Mouse (Mus musculus) liver, embryonic 14.5 days (tissue): ENCODE data around the gene Ube2r2.

Source experiments
- CTCF ChIP-seq: IDR thresholded peaks from 2 replicates; pipeline ENCODE4 v1.5.1; 2016; ENCODE audit warnings: antibody characterized with exemption, low read depth, control low read depth
- EP300 ChIP-seq: IDR thresholded peaks from 2 replicates; pipeline ENCODE4 v1.6.1; 2016; ENCODE audit warnings: antibody characterized with exemption, low read depth

DNA sequence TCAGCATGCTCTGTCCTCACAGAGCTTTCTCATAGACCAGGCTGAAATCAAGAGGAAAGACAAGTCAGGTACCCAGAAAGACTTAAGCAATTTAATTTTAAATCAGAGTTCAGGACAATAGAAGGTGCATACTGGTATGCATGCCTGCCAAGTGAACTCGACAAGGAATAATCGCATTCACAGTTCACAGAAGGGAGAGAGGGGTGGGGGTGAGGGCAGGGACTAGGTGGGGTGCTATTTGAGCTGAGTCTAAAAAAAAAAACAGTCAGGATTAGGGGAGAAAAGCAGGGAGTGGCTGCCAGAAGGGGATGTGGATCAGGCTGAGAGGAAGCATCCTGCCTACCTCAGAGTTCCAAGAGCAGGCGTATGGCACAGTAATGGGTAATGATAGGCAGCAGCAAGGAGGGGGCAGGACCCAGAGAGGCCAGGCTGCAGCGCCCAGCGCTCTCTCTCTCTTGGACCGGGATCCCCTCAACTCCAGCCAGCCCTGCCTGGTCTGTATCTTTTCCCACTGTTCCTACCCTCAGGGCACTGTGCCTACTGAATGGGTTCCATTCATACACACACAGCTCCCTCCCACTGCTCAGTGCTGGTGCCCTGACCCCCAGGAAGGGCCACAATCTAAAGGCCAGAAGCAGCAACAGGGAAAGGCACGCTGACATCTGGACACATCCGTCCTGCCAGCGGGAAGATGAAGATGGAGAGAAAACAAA, 21.0 kb upstream of the Ube2r2 start:
- TF ChIP-seq CTCF (no peak), EP300 (no peak)
